Mouse (Mus musculus): ENCODE measurements at regions not wholly inside any gene's neighbourhood (a gene's known extent, or its start where the extent isn't known, plus 50 kb on each side); places are given as distances from the start of the nearest gene placed in this dataset.

GRCm38 (mm10) chr4:125765171-125765570 lies 259.2 kb upstream of the Csf3r start:
- DNase-seq = no peak

- DNase-seq = peak; percentile 66 to 71
Measured at GRCm38 (mm10) chr4:125777126-125777525, 247.2 kb upstream of the Csf3r start.

- DNase-seq = no peak
Measured at GRCm38 (mm10) chr4:125780113-125780512, 244.2 kb upstream of the Csf3r start.

GRCm38 (mm10) chr4:125780921-125781487 lies 243.3 kb upstream of the Csf3r start:
- DNase-seq = no peak

GRCm38 (mm10) chr4:125782346-125782745 lies 242.0 kb upstream of the Csf3r start:
- DNase-seq = no peak

- no peak for DNase-seq
Measured at GRCm38 (mm10) chr4:125786083-125786482, 238.3 kb upstream of the Csf3r start.

- peak; percentile 10 to 12 for DNase-seq
Measured at GRCm38 (mm10) chr4:125794679-125795078, 229.7 kb upstream of the Csf3r start.

GRCm38 (mm10) chr4:125807923-125808322 lies 216.4 kb upstream of the Csf3r start:
- DNase-seq = no peak

GRCm38 (mm10) chr4:125809446-125810108 lies 214.8 kb upstream of the Csf3r start:
- DNase-seq = no peak

GRCm38 (mm10) chr4:125810247-125810646 lies 214.1 kb upstream of the Csf3r start:
- DNase-seq = no peak

GRCm38 (mm10) chr4:125814311-125814710 lies 210.0 kb upstream of the Csf3r start:
- DNase-seq = no peak

- DNase-seq = no peak
Measured at GRCm38 (mm10) chr4:125815276-125815675, 209.1 kb upstream of the Csf3r start.

- no peak for DNase-seq
Measured at GRCm38 (mm10) chr4:125824525-125824924, 199.8 kb upstream of the Csf3r start.

GRCm38 (mm10) chr4:125826416-125826815 lies 197.9 kb upstream of the Csf3r start:
- no peak for DNase-seq

GRCm38 (mm10) chr4:125835250-125835649 lies 189.1 kb upstream of the Csf3r start:
- DNase-seq = peak; percentile 51 to 56

GRCm38 (mm10) chr4:125847568-125847967 lies 176.8 kb upstream of the Csf3r start:
- DNase-seq = no peak

GRCm38 (mm10) chr4:125850300-125850699 lies 174.1 kb upstream of the Csf3r start:
- peak; percentile 76 to 77 for DNase-seq

GRCm38 (mm10) chr4:125852545-125852944 lies 171.8 kb upstream of the Csf3r start:
- peak; percentile 6 to 11 for DNase-seq

- DNase-seq = no peak
Measured at GRCm38 (mm10) chr4:125855983-125856591, 168.3 kb upstream of the Csf3r start.

- DNase-seq = no peak
Measured at GRCm38 (mm10) chr4:125856781-125857180, 167.6 kb upstream of the Csf3r start.

GRCm38 (mm10) chr4:125865057-125865456 lies 159.3 kb upstream of the Csf3r start:
- DNase-seq = no peak

- no peak for DNase-seq
Measured at GRCm38 (mm10) chr4:125865728-125866127, 158.6 kb upstream of the Csf3r start.

GRCm38 (mm10) chr4:125871211-125871610 lies 153.1 kb upstream of the Csf3r start:
- no peak for DNase-seq

GRCm38 (mm10) chr4:125880028-125880427 lies 144.3 kb upstream of the Csf3r start:
- peak; percentile 22 to 37 for DNase-seq

Measured in adrenal gland, postnatal 36 days (tissue).